Mouse (Mus musculus) cerebellum, postnatal 14 days (tissue): Measurements from ENCODE around the gene Tent4b.
A peak's percentile ranks its signal among the peaks of the same experiment; 100 is the strongest.

ENCODE experiments used
- DNase-seq, 2 experiments: peaks; one replicate each; pipeline ENCODE4 v3.0.0; 2021; ENCODE audit warnings: mixed read lengths in 2 of 2

Tent4b gene

DNA sequence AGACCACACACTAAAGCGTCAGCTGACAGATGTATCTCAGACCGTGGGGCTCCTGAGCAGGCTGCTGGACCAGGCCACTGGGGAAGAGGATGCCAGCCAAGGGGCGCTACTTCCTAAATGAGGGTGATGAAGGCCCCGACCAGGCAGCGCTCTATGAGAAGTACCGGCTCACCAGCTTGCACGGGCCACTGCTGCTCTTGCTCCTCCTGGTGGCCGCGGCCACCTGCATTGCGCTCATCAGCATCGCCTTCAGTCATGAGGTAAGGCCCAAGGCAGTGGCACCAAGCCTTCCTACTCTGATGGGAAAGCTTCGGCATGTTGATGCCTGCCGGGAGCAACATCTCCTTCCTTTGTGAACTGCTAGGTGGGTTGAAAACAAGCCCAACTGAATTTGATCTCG is 107.5 kb downstream of the Tent4b start:
- DNase-seq: peak in 1 of 2 experiments; percentile 38

DNA sequence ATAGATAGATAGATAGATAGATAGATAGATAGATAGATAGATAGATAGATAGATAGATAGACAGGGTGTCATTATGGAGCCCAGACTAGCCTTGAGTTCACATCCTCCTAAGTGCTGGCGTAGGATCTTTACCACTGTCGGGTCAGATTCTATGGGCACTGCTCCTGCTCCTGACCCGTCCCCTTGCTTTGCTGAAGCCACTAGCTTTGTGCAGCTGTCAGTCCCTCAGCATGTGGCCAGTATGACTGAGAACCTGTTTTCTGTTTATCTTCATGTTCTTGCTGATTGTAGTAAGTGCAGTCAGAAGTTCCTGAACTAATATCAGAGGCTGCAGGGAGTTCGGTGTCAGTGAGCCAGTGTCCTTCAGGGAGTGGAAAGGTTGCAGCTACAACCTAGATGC is 108.7 kb downstream of the Tent4b start:
- no peak for DNase-seq
